Mouse (Mus musculus) adrenal gland, postnatal 0 days (tissue): Measurements from ENCODE around the gene Scarf1. TPM values are rescaled to one million over a fixed set of nuclear protein-coding genes. Genes with fewer than 3 reads are reported as not detected.

Experiments used
- microRNA-seq: library from miRNA; unstranded; fragments of <30 nt; microRNA quantifications from one replicate; pipeline ENCODE4, GENCODE M21; 2016; ENCODE audit warnings: borderline replicate concordance; ENCODE audit not compliant: insufficient number of aligned reads
- polyA plus RNA-seq: library from polyadenylated mRNA; unstranded; fragments of >200 nt; fragmentation: Nextera tagmentation; extraction: Ambion mirVana; gene quantifications from 2 replicates; pipeline ENCODE4 v1.2.1, GENCODE M21; 2015

Gene Scarf1
- polyA plus RNA-seq = 5.6 and 8.0 TPM in 2 replicates

DNA sequence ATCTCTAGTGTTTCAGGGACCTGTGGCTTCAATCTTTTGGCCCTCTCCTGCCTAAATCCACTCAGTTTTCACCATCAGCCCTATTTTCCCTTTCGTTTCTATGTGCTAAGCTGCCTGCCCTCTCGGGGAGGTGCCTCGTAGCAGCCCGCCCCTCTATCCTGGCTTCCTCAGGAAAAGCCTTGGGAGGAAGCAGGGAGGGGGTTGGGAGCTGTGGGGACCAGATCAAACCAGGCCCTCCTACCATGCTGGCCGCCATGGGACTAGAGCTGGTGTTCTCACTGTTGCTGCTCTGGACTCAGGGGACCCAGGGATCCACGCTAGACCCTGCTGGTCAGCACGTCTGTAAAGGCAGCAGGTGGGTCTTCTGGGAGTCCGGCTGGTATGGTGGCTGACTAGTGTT lies at the start of gene Scarf1:
Gene Scarf1 (plus strand): TSS at position 205 of the 400 bp plus-strand sequence.

GRCm38 (mm10) chr11:75486601-75487285 lies 26.6 kb upstream of the Scarf1 start, which contains the start of gene Prpf8:
Prpf8 (plus strand) TSS chr11:75486816.

GRCm38 (mm10) chr11:75509741-75510626 lies 3.4 kb upstream of the Scarf1 start, which contains the start of gene Rilp:
Rilp (plus strand) TSS chr11:75510094.

DNA sequence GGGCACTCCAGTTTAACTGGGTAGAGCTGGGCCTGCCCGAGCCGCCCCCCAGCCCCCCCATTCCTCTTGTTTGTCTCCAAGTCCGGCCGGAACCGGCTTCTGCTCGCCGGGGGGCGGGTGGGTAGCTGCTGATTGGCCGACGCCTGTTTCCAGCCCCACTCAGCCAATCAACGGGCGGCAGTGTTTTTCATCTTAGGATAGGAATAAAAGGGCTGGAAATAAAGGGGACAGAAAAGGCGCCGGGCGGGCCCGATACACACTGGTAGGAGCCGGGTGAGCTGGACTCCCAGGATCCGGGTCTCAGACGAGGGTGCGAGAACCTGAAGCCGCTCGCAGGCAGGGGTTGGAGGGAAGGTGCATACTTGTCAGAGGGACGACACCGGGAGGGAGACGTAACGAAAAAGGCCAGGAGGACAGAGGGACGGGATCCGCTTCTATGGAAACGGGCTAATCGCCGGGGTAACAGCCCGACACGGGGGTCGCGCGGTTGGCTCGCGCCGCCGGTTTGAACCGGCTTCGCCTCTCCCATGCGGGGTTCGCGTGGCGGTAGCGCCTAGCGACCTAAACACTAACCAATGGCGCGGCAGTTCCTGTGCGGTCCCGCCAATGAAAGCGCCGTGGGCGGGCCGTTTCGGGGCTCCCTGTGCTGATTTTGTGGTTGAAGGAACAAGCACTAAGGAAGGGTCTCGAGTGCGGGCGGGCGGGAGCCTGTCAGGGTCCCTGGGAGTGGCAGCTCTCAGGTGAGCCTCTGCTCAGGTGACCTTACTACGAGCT lies 18.3 kb downstream of the Scarf1 start, which contains the start of gene Slc43a2:
Gene Slc43a2 (plus strand): TSS at position 226 of the 774 bp plus-strand sequence.

Small RNAs within 50 kb of the gene (microRNA-seq; reads per million reads assigned to microRNA genes)
- gene Mir22 (37,513 reads per million, percentile 98 among the genes with 10 or more reads in this experiment), gene Mir3971 (not detected)

Other genes starting within 250 kb of the Scarf1 start
- gene Rpa1, start 165.2 kb upstream of the Scarf1 start, polyA plus RNA-seq = 36.9 and 55.4 TPM in 2 replicates
- 7.0 and 10.2 TPM in 2 replicates for gene Smyd4, start 165.1 kb upstream of the Scarf1 start, polyA plus RNA-seq
- gene Serpinf1, start 90.8 kb upstream of the Scarf1 start, polyA plus RNA-seq = 146 and 196 TPM in 2 replicates
- gene Serpinf2, start 73.9 kb upstream of the Scarf1 start, polyA plus RNA-seq = 19.6 and 24.7 TPM in 2 replicates
- 3.8 and 4.2 TPM in 2 replicates for gene Wdr81, start 58.8 kb upstream of the Scarf1 start, polyA plus RNA-seq
- 24.9 and 26.6 TPM in 2 replicates for gene Tlcd2, start 51.8 kb upstream of the Scarf1 start, polyA plus RNA-seq
- gene Prpf8, start 26.7 kb upstream of the Scarf1 start, polyA plus RNA-seq = 21.3 and 27.5 TPM in 2 replicates
- 4.1 and 4.4 TPM in 2 replicates for gene Rilp, start 3.4 kb upstream of the Scarf1 start, polyA plus RNA-seq
- gene Slc43a2, start 18.2 kb downstream of the Scarf1 start, polyA plus RNA-seq = 8.5 and 9.5 TPM in 2 replicates
- 55.9 and 68.0 TPM in 2 replicates for gene Pitpna, start 74.6 kb downstream of the Scarf1 start, polyA plus RNA-seq
- 31.3 and 51.3 TPM in 2 replicates for gene Inpp5k, start 117.4 kb downstream of the Scarf1 start, polyA plus RNA-seq
- gene Myo1c, start 137.0 kb downstream of the Scarf1 start, polyA plus RNA-seq = 33.3 and 43.7 TPM in 2 replicates
- 82.4 and 86.3 TPM in 2 replicates for gene Crk, start 165.7 kb downstream of the Scarf1 start, polyA plus RNA-seq
- 502 and 535 TPM in 2 replicates for gene Ywhae, start 219.3 kb downstream of the Scarf1 start, polyA plus RNA-seq